Mouse (Mus musculus) urinary bladder, adult 18-20 months (tissue): Measurements from ENCODE around the gene Heg1.

Experiments
- DNase-seq, 2 experiments: peaks; one replicate each; pipeline ENCODE4 v3.0.0; 2022; ENCODE audit warnings: low spot score in 2 of 2, mixed read lengths in 2 of 2

Gene Heg1

GRCm38 (mm10) chr16:33684162-33684702 lies at the start of gene Heg1:
Gene Heg1 (plus strand): TSS chr16:33684370.
- DNase-seq = peak; percentile 62 to 73

DNA sequence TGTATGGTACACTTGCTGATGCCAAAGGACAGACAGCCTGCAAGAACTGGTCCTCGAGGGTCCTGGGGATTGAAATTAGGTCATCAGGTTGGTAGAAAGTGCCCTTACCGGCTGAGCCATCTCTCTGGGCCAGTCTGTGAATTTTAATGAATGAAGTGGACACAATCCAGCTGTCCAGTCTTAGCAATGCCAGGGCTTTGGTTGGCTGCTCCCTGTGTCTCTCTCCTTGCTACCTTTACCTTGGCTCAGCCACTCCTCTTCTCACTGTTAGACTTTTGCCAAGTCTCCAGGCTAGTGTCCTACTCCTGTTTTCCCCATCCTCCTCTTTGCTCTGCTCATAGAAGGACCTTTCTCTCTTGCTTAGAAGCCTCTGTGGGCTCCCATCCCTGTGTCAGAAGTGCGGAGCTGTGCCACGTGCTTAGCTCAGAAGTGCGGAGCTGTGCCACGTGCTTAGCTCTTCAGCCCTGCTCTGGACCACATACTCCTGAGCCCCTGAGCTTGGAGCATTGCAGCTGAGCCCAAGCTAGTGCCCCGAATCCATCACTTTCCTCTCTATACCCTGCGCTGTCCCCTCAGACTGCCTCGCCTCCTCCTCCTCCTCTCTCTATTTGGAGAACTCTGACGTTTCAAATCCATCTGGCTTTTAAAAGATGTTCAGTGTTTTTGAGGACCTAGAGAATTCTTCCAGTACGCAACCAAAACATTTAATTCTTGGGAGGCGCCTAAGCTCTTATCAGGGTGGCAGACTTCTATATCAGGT lies 48.2 kb upstream of the Heg1 start:
- no peak for DNase-seq

DNA sequence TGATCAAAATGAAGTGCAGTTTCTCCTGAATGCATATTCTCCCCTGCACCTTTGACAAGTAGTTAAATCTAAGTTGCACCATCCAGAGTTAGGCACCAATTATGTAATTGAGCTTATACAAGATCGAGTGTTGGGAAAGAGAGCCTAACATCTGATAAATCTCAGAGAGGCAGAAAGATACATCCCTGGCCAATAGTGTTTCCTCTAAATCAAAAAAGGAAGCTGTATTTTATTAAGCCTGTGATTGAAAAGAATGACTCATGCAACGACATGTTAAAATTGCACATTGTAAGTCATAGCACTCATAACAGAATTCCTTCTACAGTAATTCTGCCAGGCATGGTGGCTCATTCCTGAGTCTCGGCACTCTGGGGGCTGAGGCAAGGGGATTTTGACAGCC lies 42.4 kb upstream of the Heg1 start:
- no peak for DNase-seq

DNA sequence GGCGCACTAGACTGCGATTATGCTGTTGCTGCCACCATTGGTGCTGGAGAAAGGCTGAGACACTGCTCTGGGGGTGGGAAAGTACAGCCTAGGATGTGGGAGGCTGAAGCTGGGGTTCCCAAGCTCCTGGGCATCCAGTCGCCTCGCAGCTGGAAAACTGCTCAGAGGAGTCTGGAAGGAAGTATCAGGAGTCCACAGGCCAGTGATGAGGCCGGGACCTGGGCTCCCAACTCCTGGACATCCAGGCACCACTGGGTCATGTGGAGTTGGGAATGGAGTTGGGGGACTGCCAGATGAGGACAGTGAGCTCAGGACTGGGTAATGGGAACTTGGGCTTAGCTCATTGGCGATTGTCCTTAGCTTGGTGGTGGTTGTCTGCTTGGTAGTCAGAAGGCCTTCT lies 31.1 kb upstream of the Heg1 start:
- DNase-seq = no peak

DNA sequence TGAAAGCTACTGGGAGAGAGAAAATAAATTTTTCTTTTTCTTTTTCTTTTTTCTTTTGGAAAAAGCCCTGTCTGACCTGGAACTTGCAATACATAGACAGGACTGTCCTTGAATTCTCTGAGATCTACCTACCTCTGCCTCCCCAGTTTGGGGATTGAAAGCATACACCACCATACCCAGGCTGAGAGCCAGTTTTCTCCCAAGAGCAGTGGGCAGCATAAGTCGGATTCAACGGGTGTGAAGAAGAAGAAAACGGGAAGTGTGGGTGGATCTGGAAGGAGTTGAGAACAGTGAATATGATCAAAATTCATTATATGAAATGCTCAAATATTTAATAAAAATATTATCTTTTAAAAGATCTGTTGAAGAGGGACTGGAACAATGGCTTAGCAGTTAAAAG lies 28.7 kb upstream of the Heg1 start:
- DNase-seq = no peak

DNA sequence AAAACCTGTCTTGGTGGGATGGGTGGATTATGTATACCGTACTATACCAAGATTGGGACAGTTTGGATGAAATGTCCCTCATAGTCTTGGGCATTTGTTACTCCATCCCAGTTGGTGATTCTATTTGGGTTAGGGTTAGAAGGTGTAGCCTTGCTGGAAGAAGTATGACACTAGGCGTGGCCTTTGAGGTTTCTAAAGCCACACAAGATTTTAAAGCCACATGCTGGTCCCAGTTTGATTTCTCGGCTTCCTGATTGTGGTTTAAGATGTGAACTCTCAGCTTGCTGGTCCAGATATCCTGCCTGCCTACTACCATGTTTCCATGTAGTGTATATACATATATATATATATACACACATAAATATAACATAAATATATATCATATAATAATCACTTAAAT lies 27.0 kb upstream of the Heg1 start:
- DNase-seq = no peak

- DNase-seq = no peak
Observed at GRCm38 (mm10) chr16:33658121-33658520, 26.0 kb upstream of the Heg1 start.

- DNase-seq = no peak
Observed at GRCm38 (mm10) chr16:33659521-33659920, 24.6 kb upstream of the Heg1 start.

DNA sequence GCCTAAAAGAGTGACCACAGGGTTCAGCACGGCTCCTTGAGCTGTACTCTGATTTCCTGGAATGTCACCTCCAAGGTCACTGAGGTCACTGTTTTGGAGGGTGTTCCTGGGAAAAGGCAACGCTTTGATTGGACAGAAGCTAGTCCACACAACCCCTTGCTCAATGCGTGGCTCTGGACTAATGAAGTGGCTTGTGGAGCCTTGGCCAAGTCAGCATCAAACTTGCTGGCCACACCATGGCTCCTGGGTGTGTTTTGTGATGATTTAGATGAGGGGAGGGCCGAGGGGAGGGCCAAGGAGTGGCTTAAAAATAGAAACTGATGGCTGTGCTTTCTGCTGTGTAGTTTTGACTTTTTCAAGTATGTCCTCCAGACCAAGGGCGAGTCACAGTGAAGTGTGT lies 24.0 kb upstream of the Heg1 start:
- peak in 1 of 2 experiments; percentile 68 for DNase-seq

- no peak for DNase-seq
Observed at GRCm38 (mm10) chr16:33662841-33663240, 21.3 kb upstream of the Heg1 start.

GRCm38 (mm10) chr16:33666226-33666625 lies 17.9 kb upstream of the Heg1 start:
- no peak for DNase-seq

DNA sequence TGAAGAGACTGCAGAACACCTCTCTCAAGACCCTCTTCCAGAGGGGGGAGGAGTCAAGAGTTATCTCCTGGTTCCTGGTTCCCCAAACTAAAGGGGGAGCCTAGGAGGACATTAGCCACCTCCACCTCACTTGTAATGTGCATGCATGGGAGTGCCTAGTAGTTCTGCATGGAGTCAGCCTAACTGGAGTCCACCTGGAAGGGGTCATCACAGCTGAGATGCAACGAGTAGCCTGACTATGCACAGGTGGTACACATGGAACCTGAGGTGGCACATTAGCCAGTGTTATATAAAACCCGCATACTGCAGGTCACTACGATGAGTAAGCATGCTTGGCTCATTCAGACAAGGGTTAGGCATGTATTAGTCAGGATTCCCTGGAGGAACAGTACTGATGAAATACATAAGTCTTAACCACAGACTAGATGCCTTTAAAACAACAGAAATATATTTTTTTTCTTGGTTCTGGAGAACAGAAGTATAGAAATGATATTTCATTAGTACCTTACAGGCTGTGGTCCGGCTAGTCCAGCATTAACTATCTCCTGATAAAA lies 17.1 kb upstream of the Heg1 start:
- no peak for DNase-seq

DNA sequence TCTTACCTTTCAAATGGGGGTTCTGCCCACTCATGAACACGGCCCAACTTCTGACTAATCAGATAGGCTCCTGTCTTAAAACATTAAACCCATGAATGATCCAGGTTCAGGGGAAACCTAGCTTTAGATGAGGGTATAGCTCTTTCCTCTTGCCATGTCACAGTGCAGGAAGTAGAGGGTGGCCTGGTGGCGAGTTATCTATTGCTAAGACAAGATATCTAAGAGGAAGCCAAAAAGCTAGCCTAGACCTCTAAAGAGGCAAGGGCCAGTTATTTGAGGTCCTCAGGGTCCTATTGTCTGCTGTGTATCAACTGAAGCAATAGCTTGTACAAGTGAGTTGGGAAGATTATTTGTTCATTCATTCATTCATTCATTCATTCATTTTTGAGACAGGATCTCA lies 15.7 kb upstream of the Heg1 start:
- no peak for DNase-seq

DNA sequence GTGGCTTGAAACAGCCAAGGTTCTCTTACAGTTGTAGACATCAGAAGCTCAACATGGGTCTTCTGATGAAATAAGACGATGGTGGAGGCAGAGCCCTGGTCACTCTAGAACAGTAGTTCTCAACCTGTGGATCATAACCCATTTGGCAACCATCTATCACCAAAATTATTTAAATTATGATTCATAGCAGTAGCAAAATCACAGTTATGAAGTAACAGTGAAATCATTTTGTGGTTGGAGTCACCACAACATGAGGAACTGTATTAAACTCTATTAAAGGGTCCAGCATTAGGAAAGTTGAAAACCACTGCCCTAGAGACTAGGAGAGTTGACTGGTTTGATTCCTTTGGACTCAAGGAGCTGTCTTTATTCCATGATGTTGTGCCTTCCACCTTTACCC lies 15.1 kb upstream of the Heg1 start:
- no peak for DNase-seq

DNA sequence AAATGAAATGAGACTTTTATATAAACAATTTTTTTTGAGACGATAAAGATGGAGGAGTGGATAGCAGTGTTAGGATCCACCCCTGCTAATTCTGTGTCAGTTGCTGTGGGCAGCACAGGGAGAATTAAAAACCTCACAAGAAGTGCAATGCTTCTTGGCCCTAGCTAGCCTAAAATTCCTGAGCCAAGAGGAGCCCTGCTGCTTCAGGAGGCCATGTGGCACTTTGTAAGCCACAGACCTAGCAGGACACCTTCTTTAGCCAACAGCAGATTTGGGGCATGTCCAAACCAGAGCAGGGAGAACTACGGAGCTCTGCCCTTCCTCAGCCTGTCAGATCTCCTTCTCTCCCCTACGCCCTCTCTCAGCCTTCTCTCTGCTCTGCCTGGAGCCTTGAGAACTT lies 13.8 kb upstream of the Heg1 start:
- no peak for DNase-seq

DNA sequence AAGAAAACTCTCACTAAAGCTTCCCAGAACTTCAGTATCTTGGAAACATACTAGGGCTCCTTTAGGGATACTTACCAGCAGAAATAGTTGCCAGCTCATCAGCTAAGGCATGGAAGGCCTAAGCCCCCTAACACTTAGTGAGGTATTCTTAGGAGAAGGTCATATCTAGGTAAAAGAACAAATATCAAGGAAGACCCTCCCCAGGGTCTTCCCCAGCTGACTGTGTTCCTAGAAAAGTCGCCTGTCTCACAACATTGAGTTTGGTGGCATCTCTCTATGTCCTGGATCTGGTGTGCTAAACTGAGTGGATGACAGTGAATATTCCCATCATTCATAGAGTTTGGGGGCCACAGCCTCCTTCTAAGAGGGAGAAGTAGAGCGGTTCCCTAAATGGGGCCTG lies 13.2 kb upstream of the Heg1 start:
- no peak for DNase-seq

DNA sequence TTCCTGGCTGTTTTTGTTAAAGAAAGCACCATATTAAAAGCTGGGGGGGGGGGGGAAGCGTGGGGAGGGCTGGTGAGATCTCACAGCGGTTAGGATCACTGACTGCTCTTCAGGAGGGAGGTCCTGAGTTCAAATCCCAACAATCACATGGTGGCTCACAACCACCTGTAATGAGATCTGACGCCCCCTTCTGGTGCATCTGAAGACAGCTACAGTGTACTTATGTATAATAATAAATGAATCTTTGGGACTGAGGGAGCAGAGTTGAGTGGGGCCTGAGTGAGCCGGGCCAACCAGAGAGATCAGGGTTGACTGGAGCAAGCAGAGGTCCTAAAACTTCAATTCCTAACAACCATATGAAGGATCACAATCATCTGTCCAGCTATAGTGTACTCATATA lies 12.0 kb upstream of the Heg1 start:
- no peak for DNase-seq

DNA sequence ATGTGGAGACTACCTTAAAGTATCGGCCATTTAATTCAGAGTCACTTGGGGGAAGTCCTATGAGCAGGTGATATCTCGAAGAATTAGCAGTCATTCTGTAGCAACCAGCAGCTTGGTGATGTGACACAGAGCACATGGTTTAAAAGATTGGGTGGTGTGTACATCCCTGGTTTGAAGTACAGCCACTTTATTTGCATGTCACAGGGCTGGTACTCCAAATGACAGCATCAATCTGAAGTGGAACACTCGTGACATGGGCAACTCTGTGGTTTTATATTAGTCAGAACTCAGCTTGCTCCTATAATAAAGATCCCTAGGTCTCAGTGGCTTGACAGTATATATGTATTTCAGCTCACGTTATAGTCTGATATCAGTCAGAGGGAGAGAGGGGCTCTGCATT lies 11.5 kb upstream of the Heg1 start:
- no peak for DNase-seq

DNA sequence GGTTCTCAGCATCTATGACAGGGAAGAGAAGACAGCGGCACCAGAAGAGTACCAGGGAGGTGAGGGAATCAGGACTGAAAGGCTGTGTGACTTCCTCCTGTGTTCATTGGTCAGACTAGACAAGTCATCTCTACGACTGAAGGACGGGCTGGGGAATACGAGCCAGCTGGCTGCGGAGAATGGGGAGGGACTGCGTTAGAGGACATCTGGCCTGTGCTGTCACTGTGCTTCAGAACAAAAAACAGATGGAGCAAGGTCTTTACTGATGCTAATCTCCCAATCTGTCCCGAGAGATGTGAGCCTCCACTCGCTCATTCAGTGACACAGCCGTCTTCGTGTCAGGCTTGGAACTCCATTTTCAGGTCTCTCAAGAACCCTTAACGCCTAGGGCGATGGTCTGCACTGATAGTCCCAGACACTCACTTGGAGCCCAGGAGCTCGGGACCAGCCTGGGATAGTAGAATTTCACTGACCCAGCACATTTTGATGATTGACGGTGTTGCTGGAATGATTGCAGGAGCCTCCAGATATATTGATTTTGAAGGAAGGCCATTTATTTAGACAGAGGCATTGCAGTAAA lies 10.6 kb upstream of the Heg1 start:
- DNase-seq = no peak

- no peak for DNase-seq
Observed at GRCm38 (mm10) chr16:33675151-33675847, 8.9 kb upstream of the Heg1 start.

DNA sequence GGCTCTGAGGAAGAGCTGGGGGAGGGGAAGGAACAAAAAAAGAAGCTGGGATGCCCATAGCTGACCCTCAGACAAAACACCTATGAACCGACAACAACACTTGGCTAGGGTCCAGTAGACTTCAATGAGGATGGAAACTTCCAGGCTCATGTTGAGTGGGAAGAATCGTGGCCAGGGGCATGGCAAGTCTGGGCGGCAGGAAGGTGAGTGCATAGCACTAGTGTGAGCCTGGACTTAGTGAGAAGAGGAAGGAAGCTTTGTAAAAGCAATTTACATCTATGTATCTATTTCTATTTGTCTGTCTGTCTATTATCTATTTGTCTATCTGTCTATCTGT lies 8.4 kb upstream of the Heg1 start:
- DNase-seq = no peak
